Comparison of ENCODE assay signal across 19 mouse cellular contexts in the genomic region with DNA sequence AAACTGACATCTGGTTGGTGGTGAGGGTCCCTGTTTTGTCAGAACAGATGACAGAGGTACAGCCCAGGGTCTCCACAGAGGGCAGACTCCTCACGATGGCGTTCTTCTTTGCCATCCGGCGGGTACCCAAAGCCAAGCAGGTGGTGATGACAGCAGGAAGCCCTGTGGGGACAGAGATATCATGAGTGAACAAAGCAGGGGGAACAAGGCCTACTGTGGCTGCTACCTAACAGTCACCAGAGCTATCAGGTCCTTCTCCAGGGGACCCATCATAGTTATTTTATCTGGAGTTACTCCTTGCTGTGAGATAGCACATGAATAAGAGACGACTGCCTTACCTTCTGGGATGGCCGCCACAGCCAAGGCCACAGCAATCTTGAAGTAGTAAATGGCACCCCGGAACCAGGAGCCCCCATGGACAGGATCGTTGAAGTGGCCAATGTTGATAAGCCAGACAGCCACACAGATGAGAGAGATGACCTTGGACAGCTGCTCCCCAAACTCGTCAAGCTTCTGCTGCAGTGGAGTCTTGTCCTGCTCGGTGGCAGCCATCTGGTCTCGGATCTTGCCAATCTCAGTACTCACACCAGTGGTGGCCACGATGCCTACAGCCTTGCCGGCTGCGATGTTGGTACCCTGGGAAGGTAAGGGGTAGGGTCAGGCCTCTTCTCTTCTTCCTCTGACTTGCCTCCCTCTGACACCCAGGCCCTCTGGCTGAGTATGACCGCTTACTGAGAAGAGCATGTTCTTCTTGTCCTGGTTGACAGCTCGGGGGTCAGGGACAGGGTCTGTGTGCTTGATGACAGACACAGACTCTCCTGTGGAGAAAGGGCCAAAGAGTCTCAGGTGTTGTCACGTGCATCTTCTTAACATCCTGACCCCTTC. TPM values are rescaled to one million over a fixed set of nuclear protein-coding genes. Genes with fewer than 3 reads are reported as not detected.
"Had no signal": no experiment of that assay in that cellular context is flagged by ENCODE, and none has a peak within 500 bp of the region (broad histone marks: within the 10 kb centered on the region; RNA-seq: fewer than 3 reads in every experiment).

No protein-coding gene starts in this region.

- H3K9ac ChIP-seq: kidney, embryonic 15.5 days; liver, embryonic 12.5 days; liver, postnatal 0 days; lung, embryonic 15.5 days; midbrain, embryonic 13.5 days; neural tube, embryonic 15.5 days; stomach, embryonic 15.5 days had no signal

- H3K9me3 ChIP-seq: kidney, embryonic 15.5 days; limb, embryonic 10.5 days; liver, embryonic 12.5 days; lung, embryonic 15.5 days; midbrain, embryonic 13.5 days; neural tube, embryonic 15.5 days; stomach, embryonic 15.5 days had no signal

- H3K4me3 ChIP-seq: kidney, embryonic 15.5 days; left cerebral cortex, adult 2 months; limb, embryonic 10.5 days; liver, embryonic 12.5 days; lung, embryonic 15.5 days; midbrain, embryonic 13.5 days; neural tube, embryonic 15.5 days; stomach, embryonic 15.5 days had no signal

- H3K27me3 ChIP-seq: kidney, embryonic 15.5 days; lung, embryonic 15.5 days; midbrain, embryonic 13.5 days; neural tube, embryonic 15.5 days; stomach, embryonic 15.5 days had no signal

- DNase-seq: kidney, adult 2 months; kidney, postnatal 14 days; liver, postnatal 0 days; lung, postnatal 14 days; thymus, postnatal 14 days had no signal

- ATAC-seq: intestine, embryonic 16.5 days; liver, embryonic 12.5 days; liver, postnatal 0 days; midbrain, embryonic 13.5 days had no signal

- H3K4me1 ChIP-seq: lung, embryonic 15.5 days; midbrain, embryonic 13.5 days; neural tube, embryonic 15.5 days; stomach, embryonic 15.5 days had no signal

- H3K27ac ChIP-seq: kidney, embryonic 15.5 days; left cerebral cortex, adult 2 months; limb, embryonic 10.5 days; liver, embryonic 12.5 days; lung, embryonic 15.5 days; macrophage; midbrain, embryonic 13.5 days; neural tube, embryonic 15.5 days; stomach, embryonic 15.5 days had no signal

- H3K36me3 ChIP-seq: kidney, embryonic 15.5 days; limb, embryonic 10.5 days; liver, embryonic 12.5 days; lung, embryonic 15.5 days; midbrain, embryonic 13.5 days; neural tube, embryonic 15.5 days; stomach, embryonic 15.5 days had no signal

RNA-seq across cellular contexts. Expression of a gene that starts 6.3 kb away (rescaled TPM):
- polyA plus RNA-seq: macrophage had no signal

RNA-seq across cellular contexts. Expression of a gene that starts 41.9 kb away (rescaled TPM):
- total RNA-seq: layer of hippocampus, postnatal 25 days; left cerebral cortex, adult 2 months; left cerebral cortex, postnatal 14 days; midbrain, postnatal 0 days had no signal
- polyA plus RNA-seq: limb, embryonic 10.5 days; liver, embryonic 12.5 days; lung, embryonic 15.5 days; midbrain, embryonic 13.5 days; neural tube, embryonic 11.5 days had no signal
